Mouse (Mus musculus) liver, adult 2 months (tissue): Measurements from ENCODE around the gene Nell2.

ENCODE experiments used
- CTCF ChIP-seq: fragments of 200-500 bp; IDR thresholded peaks from 2 replicates; pipeline ENCODE4 v1.5.1; 2011; ENCODE audit warnings: low read depth, low read length, control low read depth
- POLR2A ChIP-seq: fragments of 200-500 bp; IDR thresholded peaks from 2 replicates; pipeline ENCODE4 v1.6.1; 2011; ENCODE audit warnings: low read length, control low read depth; ENCODE audit not compliant: insufficient read depth; ENCODE audit errors: extremely low read depth

GRCm38 (mm10) chr15:95565160-95565559, 36.8 kb upstream of the Nell2 start:
- TF ChIP-seq CTCF (no peak), POLR2A (no peak)
